Mouse (Mus musculus): ENCODE data around the gene Atp6v1g3. TPM values are rescaled to one million over a fixed set of nuclear protein-coding genes. Genes with fewer than 3 reads are reported as not detected.

Atp6v1g3 gene
- polyA plus RNA-seq, 1 experiment from 2014 or later: 6.3 TPM

DNA sequence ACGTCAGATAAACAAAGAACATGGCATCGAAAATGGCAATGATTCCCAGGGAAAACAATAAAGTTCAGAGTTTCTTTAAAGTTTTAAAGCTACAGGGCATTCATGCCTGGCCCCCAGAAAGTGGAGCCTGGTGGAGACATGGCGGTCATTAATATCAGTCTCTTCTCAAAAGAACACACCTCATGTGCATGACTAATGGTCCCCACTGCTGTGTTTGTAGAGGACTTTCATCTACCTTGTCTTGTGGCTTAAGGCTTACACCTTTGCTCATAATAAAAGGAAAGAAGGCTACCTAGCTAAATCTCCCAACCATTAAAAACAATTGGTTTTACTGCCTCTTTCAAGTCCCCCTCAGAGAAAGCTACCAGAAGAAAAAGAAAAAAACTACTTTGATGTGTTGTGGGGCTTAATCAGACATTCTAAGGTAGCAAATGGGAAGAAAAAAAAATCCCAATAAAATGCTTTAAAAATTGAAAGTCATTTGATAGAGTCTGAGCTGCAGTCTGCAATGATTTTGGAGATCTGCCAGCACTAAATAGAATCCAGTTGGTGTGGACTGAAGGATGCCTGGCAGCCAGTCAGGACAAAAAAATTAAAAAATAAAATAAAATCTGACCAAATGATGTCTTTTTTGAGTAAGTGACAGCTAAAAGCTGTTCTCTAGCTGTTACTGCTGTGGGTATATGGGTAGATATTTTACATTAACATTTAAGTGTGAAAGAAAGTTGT is 9.0 kb downstream of the Atp6v1g3 start:
- Histone ChIP-seq H3K4me2 (replicated peaks; ENCODE audit: low read depth, low read length) (no peak overlapping the region), H3K9me3 (ENCODE audit: low read length) (no peaks in the 10 kb centered on the region), H3K27ac (ENCODE audit: low read length) (no peak overlapping the region), H3K4me3 (ENCODE audit: low read length) (no peak overlapping the region), H3K27me3 (ENCODE audit: insufficient read depth, low read length) (no peaks in the 10 kb centered on the region), H3K4me1 (ENCODE audit: insufficient read depth, low read length) (no peaks in the 10 kb centered on the region), H3K36me3 (ENCODE audit: insufficient read depth, low read length) (no peaks in the 10 kb centered on the region), H3K9ac (replicated peaks; ENCODE audit: low read length) (no peak overlapping the region)
- 55% methylated on average over 3 of the region's 3 CpGs for WGBS
- ATAC-seq (ENCODE audit: low FRiP score, low TSS enrichment): no peak

DNA sequence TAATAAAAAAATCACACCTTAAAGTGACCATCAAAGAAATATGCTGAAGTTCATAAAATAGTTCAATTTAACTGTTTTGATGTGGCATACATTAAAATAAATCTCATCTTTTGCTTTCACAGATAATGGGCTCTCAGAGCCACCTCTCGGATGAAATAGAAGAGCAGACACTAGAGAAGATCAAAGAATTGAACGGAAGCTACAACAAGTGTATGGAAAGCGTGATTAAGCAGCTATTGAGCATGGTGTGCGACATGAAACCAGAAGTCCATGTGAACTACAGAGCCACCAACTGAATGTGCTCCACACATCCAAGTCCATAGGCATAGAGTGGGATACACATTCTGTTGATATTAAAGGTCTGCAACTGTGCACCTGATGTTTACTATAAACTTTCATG is 14.1 kb downstream of the Atp6v1g3 start:
- H3K27ac ChIP-seq (ENCODE audit: low read length): no peak overlapping the region
- no peak overlapping the region for H3K9ac ChIP-seq (replicated peaks; ENCODE audit: low read length)
- no peak for ATAC-seq (ENCODE audit: low FRiP score, low TSS enrichment)
- H3K27me3 ChIP-seq (ENCODE audit: insufficient read depth, low read length): no peaks in the 10 kb centered on the region
- H3K4me1 ChIP-seq (ENCODE audit: insufficient read depth, low read length): no peaks in the 10 kb centered on the region
- no peak overlapping the region for H3K4me3 ChIP-seq (ENCODE audit: low read length)
- H3K36me3 ChIP-seq (ENCODE audit: insufficient read depth, low read length): no peaks in the 10 kb centered on the region
- no peaks in the 10 kb centered on the region for H3K9me3 ChIP-seq (ENCODE audit: low read length)
- no peak overlapping the region for H3K4me2 ChIP-seq (replicated peaks; ENCODE audit: low read depth, low read length)
- WGBS: 88% methylated on average over 4 of the region's 4 CpGs

GRCm38 (mm10) chr1:138288721-138289120 is 15.2 kb downstream of the Atp6v1g3 start:
- Histone ChIP-seq H3K4me3 (ENCODE audit: low read length) (no peak overlapping the region), H3K27me3 (ENCODE audit: insufficient read depth, low read length) (no peaks in the 10 kb centered on the region), H3K9ac (replicated peaks; ENCODE audit: low read length) (no peak overlapping the region), H3K4me1 (ENCODE audit: insufficient read depth, low read length) (no peaks in the 10 kb centered on the region), H3K27ac (ENCODE audit: low read length) (no peak overlapping the region), H3K9me3 (ENCODE audit: low read length) (no peaks in the 10 kb centered on the region), H3K4me2 (replicated peaks; ENCODE audit: low read depth, low read length) (no peak overlapping the region), H3K36me3 (ENCODE audit: insufficient read depth, low read length) (no peaks in the 10 kb centered on the region)
- no peak for ATAC-seq (ENCODE audit: low FRiP score, low TSS enrichment)
- WGBS: 76% methylated on average over 1 of the region's 1 CpGs

- WGBS: 70% methylated on average over 7 of the region's 7 CpGs
- Histone ChIP-seq H3K4me1 (ENCODE audit: insufficient read depth, low read length) (no peaks in the 10 kb centered on the region), H3K4me2 (replicated peaks; ENCODE audit: low read depth, low read length) (no peak overlapping the region), H3K9ac (replicated peaks; ENCODE audit: low read length) (no peak overlapping the region), H3K27ac (ENCODE audit: low read length) (no peak overlapping the region), H3K9me3 (ENCODE audit: low read length) (no peaks in the 10 kb centered on the region), H3K36me3 (ENCODE audit: insufficient read depth, low read length) (no peaks in the 10 kb centered on the region), H3K27me3 (ENCODE audit: insufficient read depth, low read length) (no peaks in the 10 kb centered on the region), H3K4me3 (ENCODE audit: low read length) (no peak overlapping the region)
- ATAC-seq (ENCODE audit: low FRiP score, low TSS enrichment): no peak
Measured at GRCm38 (mm10) chr1:138289455-138290425, 16.2 kb downstream of the Atp6v1g3 start.

DNA sequence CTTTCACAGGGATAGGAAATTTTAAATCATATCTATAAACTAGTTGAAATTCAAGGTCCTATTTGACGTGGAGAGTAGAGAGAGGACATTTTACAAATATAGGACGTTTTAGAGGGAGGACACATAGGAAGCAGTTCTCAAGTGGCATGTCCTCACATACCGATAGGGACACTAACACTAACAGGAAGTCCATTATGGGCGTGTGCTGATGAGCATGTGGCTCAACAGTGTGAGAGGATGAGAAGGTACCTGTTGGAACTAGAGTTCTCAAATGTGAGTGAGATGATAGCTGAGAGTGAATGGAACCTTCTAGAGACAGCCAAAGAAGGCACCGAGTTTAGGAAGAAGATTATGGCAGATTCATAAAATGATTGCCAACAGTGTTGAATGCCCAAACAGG is 17.9 kb downstream of the Atp6v1g3 start:
- Histone ChIP-seq H3K36me3 (ENCODE audit: insufficient read depth, low read length) (no peaks in the 10 kb centered on the region), H3K4me1 (ENCODE audit: insufficient read depth, low read length) (no peaks in the 10 kb centered on the region), H3K9ac (replicated peaks; ENCODE audit: low read length) (no peak overlapping the region), H3K27ac (ENCODE audit: low read length) (no peak overlapping the region), H3K4me2 (replicated peaks; ENCODE audit: low read depth, low read length) (no peak overlapping the region), H3K4me3 (ENCODE audit: low read length) (no peak overlapping the region), H3K9me3 (ENCODE audit: low read length) (no peaks in the 10 kb centered on the region), H3K27me3 (ENCODE audit: insufficient read depth, low read length) (no peaks in the 10 kb centered on the region)
- ATAC-seq (ENCODE audit: low FRiP score, low TSS enrichment): no peak
- WGBS: 84% methylated on average over 5 of the region's 5 CpGs

DNA sequence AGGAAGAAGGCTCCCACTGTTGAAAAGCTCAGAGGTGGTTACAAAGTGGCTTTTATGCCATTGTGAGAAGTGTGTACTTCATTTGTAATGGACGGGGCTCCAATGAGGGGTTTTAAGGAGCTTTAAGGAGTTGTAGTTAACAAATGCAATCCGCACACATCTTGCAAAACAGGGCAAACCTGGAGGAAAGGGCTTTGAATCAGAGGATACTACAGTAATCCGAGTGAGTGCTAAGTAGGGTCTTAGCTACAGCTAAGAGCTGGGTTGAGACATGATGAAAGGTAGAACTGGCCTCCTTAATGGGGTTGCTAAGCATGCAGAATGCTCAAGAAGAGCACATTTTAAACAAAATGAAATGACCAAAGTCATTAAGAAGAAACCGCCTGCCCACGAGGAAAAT is 20.9 kb downstream of the Atp6v1g3 start:
- Histone ChIP-seq H3K27ac (ENCODE audit: low read length) (no peak overlapping the region), H3K4me3 (ENCODE audit: low read length) (no peak overlapping the region), H3K36me3 (ENCODE audit: insufficient read depth, low read length) (no peaks in the 10 kb centered on the region), H3K27me3 (ENCODE audit: insufficient read depth, low read length) (no peaks in the 10 kb centered on the region), H3K9me3 (ENCODE audit: low read length) (no peaks in the 10 kb centered on the region), H3K4me2 (replicated peaks; ENCODE audit: low read depth, low read length) (no peak overlapping the region), H3K4me1 (ENCODE audit: insufficient read depth, low read length) (no peaks in the 10 kb centered on the region), H3K9ac (replicated peaks; ENCODE audit: low read length) (no peak overlapping the region)
- ATAC-seq (ENCODE audit: low FRiP score, low TSS enrichment): no peak
- WGBS: 89% methylated on average over 5 of the region's 5 CpGs

- no peak overlapping the region for H3K27ac ChIP-seq (ENCODE audit: low read length)
- no peak overlapping the region for H3K4me2 ChIP-seq (replicated peaks; ENCODE audit: low read depth, low read length)
- no peaks in the 10 kb centered on the region for H3K27me3 ChIP-seq (ENCODE audit: insufficient read depth, low read length)
- H3K4me3 ChIP-seq (ENCODE audit: low read length): no peak overlapping the region
- no peaks in the 10 kb centered on the region for H3K9me3 ChIP-seq (ENCODE audit: low read length)
- no peaks in the 10 kb centered on the region for H3K36me3 ChIP-seq (ENCODE audit: insufficient read depth, low read length)
- no peaks in the 10 kb centered on the region for H3K4me1 ChIP-seq (ENCODE audit: insufficient read depth, low read length)
- H3K9ac ChIP-seq (replicated peaks; ENCODE audit: low read length): no peak overlapping the region
- no peak for ATAC-seq (ENCODE audit: low FRiP score, low TSS enrichment)
- 15% methylated on average over 2 of the region's 2 CpGs for WGBS
Measured at GRCm38 (mm10) chr1:138298156-138298555, 24.6 kb downstream of the Atp6v1g3 start.

DNA sequence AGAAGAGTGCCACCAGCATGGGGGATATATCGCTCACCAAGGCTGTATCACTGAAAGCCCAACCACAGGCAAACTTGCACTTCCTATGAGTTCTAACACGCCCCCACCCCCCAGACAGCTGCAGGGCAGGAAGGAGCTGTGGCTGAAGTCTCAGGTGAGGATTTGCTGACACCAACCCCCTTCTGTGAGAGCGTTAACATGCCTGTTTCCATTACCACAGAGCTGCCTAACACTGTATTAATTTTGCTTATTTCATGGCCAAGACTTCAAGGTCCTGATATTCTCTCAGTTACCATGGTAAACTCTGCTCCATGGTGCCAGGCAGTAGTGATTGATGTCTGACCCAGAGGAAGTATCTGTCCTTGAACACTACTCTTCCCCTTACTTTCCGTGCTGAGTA is 26.0 kb downstream of the Atp6v1g3 start:
- Histone ChIP-seq H3K27me3 (ENCODE audit: insufficient read depth, low read length) (no peaks in the 10 kb centered on the region), H3K9me3 (ENCODE audit: low read length) (no peaks in the 10 kb centered on the region), H3K27ac (ENCODE audit: low read length) (no peak overlapping the region), H3K4me2 (replicated peaks; ENCODE audit: low read depth, low read length) (no peak overlapping the region), H3K4me1 (ENCODE audit: insufficient read depth, low read length) (no peaks in the 10 kb centered on the region), H3K4me3 (ENCODE audit: low read length) (no peak overlapping the region), H3K9ac (replicated peaks; ENCODE audit: low read length) (no peak overlapping the region), H3K36me3 (ENCODE audit: insufficient read depth, low read length) (no peaks in the 10 kb centered on the region)
- ATAC-seq (ENCODE audit: low FRiP score, low TSS enrichment): no peak
- WGBS: 64% methylated on average over 4 of the region's 4 CpGs

DNA sequence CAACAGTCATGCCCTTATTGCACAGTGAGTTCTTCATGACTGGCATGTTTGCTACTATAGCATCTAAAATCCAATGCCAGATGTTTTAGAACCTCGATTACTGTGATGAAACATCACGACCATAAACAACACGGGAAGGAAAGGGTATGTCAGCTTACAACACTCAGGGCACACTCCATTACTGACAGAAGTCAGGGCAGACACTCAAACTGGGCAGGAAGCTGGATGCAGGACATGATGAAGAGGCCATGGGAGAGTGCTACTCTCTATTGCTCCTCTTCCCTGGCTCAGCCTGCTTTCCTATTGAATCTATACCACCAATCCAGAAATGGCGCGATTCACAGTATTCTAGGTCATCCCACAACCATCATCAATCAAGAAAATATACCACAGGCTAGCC is 28.4 kb downstream of the Atp6v1g3 start:
- WGBS: 86% methylated on average over 5 of the region's 5 CpGs
- Histone ChIP-seq H3K27me3 (ENCODE audit: insufficient read depth, low read length) (no peaks in the 10 kb centered on the region), H3K27ac (ENCODE audit: low read length) (no peak overlapping the region), H3K9me3 (ENCODE audit: low read length) (no peaks in the 10 kb centered on the region), H3K9ac (replicated peaks; ENCODE audit: low read length) (no peak overlapping the region), H3K4me1 (ENCODE audit: insufficient read depth, low read length) (no peaks in the 10 kb centered on the region), H3K4me2 (replicated peaks; ENCODE audit: low read depth, low read length) (no peak overlapping the region), H3K4me3 (ENCODE audit: low read length) (no peak overlapping the region), H3K36me3 (ENCODE audit: insufficient read depth, low read length) (no peaks in the 10 kb centered on the region)
- ATAC-seq (ENCODE audit: low FRiP score, low TSS enrichment): no peak

DNA sequence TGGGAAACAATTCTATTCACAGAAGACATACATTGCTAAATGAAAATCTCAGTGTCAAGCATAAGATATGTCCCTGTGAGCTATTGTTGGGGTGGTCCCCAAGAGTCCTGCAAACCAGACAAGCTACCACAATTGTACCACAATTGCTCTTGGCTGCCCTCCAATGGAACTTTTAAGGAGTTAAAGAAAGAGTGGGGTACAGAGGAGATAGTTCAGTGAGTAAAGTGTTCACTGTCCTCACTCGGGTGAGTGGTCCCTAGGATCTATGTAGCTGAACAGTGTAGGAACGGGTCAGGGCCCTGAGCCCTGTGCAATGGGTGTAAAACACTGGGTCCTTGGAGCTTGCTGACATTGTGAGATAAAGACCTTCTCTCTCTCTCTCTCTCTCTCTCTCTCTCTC is 29.2 kb downstream of the Atp6v1g3 start:
- ATAC-seq (ENCODE audit: low FRiP score, low TSS enrichment): no peak
- H3K27ac ChIP-seq (ENCODE audit: low read length): no peak overlapping the region
- no peaks in the 10 kb centered on the region for H3K9me3 ChIP-seq (ENCODE audit: low read length)
- 89% methylated on average over 2 of the region's 2 CpGs for WGBS
- H3K9ac ChIP-seq (replicated peaks; ENCODE audit: low read length): no peak overlapping the region
- no peaks in the 10 kb centered on the region for H3K36me3 ChIP-seq (ENCODE audit: insufficient read depth, low read length)
- H3K27me3 ChIP-seq (ENCODE audit: insufficient read depth, low read length): no peaks in the 10 kb centered on the region
- no peak overlapping the region for H3K4me2 ChIP-seq (replicated peaks; ENCODE audit: low read depth, low read length)
- H3K4me1 ChIP-seq (ENCODE audit: insufficient read depth, low read length): no peaks in the 10 kb centered on the region
- H3K4me3 ChIP-seq (ENCODE audit: low read length): no peak overlapping the region
